Mouse (Mus musculus) right cerebral cortex, postnatal 14 days (tissue): ENCODE data around the gene Clk2.
"Not testable (repeated sequence)": the region's sequence is repeated elsewhere in the genome, so short reads cannot be mapped to it uniquely, and the experiment has no call there.

Experiments used
- DNase-seq: peaks from one replicate; pipeline ENCODE4 v3.0.0; 2022

Clk2 gene

DNA sequence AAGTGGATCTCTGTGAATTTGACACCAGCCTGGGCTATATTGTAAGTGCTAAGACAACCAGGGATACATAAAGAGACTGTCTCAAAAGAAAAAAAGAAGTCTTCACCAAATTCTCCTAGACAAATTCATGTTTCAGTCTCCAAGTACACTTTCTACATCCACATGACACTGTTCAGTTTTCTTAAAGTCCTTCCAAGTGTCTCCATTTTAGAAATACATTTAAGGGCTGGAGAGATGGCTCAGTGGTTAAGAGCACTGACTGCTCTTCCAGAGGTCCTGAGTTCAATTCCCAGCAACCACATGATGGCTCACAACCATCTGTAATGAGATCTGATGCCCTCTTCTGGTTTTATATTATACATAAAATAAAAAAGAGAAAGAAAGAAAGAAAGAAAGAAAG lies 3.4 kb upstream of the Clk2 start:
- DNase-seq = not testable (repeated sequence)

DNA sequence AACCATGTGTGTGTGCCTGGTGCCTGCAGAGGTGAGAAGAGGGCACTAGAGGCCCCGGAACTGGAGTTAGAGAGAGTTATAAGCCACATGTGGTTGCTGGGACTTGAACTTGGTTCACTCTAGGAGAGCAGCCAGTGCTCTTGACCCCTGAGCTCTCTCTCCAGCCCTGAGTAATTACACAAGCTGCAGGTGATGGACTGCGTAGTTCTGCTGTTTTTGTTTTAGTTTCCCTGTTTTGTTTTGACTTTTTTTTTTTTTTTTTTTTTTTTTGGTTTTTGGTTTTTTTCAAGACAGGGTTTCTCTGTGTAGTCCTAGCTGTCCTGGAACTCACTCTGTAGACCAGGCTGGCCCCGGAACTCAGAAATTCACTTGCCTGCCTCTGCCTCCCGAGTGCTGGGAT lies 2.8 kb upstream of the Clk2 start:
- DNase-seq = no peak

DNA sequence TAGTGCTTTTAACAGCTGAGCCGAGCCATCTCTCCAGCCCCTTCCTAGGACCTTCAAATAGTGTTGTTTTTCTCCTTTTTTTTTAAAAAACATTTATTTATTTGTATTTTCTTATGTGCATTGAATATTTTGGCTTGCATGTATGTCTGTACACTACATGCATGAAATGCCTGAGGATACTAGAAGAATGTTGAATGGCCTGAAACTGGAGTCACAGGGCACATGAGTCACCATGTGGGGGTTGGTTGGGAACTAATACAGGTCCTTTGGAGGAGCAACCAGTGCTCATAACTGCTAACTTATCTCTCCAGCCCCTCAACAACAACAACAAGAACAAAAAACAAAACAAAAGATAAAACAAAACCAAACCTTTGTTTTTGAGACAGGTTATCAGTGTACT lies 1.5 kb upstream of the Clk2 start:
- DNase-seq = no peak

DNA sequence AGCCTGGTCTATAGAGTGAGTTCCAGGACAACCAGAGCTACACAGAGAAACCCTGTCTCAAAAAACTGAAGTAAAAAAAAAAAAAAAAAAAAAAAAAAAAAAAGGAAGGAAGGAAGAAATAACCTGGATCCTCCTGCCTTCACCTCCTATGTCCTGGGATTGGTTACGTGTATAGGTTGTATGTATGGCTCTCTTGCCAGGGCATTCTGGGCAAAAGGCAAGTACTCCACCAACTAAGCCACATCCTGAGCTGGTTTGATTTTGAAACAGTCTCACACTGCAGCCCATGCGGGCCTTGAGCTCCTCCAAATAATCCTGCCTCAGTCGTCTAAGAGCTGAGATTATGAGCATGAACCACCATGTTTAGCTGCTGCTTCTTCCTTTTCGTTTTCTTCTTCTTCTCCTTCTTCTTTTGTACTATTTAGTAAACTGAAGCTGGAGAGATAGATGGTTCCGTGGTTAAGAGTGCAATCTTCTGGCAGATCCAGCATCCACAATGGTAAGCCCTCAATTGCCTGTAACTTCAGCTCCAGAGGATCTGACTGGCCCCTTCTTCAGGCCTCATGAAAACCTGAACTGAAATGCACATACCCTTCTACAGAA lies 851 bp upstream of the Clk2 start:
- DNase-seq = no peak

DNA sequence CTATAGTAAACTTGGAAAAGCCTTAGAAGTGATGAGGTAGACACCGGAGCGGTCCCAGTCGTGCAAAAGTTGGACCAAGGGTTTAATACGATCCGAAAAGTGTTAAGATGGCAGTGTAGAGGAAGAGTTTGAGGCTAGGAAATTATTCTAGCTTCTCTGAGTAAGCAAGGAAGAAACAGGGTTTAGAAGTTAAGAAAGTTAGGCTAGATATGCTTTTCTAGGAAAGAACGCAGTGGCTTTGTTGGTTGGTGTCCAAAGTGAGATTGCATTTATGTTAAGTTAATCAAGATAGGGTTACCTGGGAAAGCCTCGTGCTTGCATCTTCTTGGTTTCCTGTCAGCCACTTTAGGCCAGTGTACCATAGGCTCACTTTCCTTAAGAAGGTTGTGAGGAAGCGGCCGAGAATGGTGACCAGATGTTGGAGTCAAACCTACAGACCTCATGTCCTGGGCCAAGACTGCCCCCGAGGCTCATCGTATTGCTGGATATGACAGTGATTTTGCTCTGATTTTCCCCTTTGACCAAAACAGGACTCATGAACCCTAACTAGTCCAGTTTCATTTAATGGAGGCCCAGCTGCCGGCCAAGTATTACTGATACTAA lies 774 bp downstream of the Clk2 start:
- no peak for DNase-seq

DNA sequence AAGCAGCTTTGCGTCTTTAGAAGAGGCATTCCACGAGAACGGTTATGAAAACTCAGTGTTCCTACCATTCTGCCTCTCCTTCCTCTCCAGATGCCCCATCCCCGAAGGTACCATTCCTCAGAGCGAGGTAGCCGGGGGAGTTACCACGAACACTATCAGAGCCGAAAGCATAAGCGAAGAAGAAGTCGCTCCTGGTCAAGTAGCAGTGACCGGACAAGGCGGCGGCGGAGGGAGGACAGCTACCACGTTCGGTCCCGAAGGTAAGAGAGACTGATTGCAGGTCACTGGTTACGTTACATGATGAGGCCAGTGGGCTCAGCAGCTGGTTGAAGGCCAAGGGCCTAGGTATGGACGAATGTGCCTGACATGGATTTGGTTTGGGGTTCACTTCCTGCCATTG lies 2.4 kb downstream of the Clk2 start:
- no peak for DNase-seq

GRCm38 (mm10) chr3:89174844-89175243 lies 10.2 kb downstream of the Clk2 start:
- no peak for DNase-seq

GRCm38 (mm10) chr3:89175544-89175943 lies 10.9 kb downstream of the Clk2 start:
- no peak for DNase-seq

DNA sequence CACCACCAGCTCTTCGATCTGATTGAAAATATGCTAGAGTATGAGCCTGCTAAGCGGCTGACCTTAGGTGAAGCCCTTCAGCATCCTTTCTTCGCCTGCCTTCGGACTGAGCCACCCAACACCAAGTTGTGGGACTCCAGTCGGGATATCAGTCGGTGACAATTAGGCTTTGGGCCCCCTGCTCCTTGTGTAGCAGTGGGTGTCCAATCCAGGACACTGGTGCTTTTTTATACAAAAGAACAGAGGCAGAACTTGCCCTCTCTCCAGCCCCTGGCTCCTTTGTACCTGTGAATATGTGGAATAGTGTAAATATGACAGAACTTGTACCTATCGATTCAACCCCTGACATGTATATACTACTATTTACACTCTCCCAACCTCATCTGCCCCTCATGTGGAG lies 11.8 kb downstream of the Clk2 start:
- no peak for DNase-seq

GRCm38 (mm10) chr3:89177242-89178106 lies 12.9 kb downstream of the Clk2 start, which contains the start of gene Scamp3:
Gene Scamp3 (plus strand): TSS chr3:89177473.
- peak; percentile 80 for DNase-seq

- no peak for DNase-seq
Measured at GRCm38 (mm10) chr3:89178107-89178385, 13.5 kb downstream of the Clk2 start.

DNA sequence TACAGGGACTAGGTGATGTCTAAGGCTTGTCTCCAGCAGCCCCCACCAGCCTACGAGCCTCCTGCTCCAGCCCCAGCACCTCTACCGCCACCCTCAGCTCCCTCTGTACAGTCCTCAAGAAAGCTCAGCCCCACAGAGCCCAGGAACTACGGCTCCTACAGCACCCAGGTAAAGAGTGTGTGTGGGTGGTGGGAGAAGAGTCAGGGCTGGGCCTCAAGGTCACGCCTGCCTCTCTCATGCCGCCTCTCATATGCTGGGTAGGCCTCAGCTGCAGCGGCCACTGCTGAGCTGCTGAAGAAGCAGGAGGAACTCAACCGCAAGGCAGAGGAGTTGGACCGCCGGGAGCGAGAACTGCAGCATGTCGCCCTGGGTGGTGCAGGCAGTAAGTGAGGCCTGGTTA lies 14.5 kb downstream of the Clk2 start:
- DNase-seq = no peak

DNA sequence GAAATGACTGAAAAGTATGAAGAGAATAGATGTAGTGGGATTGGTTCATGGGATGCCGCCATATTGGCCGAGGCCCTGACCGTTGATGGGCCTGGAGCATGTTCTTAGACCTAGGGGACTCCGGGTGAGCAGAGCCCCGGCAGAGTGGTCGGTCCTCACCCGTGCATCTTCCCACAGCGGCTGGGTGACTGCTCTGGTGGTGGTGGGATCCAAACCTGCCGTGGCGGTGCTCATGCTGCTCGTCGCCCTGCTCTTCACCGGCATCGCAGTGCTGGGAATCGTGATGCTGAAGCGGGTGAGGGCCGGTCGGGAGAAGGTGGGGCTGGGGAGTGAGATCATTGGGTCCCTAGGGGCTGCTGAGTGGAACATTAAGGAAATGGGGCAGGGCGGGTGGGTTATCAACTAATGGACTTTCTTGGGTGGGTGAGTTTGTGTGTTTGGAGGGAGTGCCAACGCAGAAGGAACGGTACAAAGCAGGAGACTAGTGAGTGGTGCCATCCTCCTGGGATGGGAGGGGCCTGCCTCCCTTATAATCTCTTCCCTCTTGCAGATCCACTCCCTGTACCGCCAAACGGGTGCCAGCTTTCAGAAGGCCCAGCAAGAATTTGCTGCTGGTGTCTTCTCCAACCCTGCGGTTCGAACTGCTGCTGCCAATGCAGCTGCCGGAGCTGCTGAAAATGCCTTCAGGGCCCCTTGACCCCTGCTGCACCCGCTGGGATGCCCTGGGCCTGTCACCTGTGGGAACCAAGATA lies 17.3 kb downstream of the Clk2 start:
- DNase-seq = no peak

- DNase-seq = no peak
Measured at GRCm38 (mm10) chr3:89182531-89183057, 18.0 kb downstream of the Clk2 start.

DNA sequence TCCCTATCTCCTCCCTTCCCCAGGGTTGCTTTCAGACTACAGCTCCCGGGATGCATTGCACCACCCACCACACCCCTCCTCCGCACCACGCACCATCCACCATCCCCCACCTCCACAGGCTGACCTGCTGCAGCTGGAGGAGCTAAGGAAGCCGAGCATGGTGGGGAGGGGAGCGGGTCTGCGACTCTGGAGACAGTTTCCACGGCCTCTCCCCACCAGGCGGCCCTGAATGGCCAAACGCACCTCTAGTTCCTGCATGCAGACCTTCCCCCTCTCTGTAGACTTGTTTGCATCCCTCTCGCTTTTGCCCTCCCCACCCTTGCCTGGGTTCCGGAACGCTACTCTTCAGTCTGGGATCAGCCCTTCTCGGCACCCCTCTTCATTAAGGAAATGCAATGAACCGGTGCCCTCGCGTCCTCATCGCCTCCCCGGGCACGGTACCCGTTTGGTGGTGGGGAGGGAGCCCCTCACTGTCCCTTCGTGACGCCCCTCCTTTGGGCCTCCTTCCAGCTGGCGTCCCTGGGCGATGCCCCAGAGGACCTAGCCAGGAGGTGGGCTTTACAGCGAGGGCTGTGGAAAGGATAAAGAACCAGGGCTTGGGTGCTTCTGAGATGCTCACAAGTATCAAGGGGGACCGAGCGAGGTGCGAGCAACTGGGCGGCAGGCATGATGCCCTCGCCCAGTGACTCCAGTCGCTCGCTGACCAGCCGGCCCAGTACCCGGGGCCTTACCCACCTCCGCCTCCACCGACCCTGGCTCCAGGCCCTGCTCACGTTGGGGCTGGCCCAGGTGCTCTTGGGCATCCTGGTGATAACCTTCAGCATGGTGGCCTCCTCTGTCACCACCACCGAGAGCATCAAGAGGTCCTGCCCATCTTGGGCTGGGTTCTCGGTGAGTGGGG lies 18.7 kb downstream of the Clk2 start, which contains the start of gene Fam189b:
Gene Fam189b (plus strand): TSS at position 86 of the 901 bp plus-strand sequence.
- DNase-seq = peak; percentile 85

DNA sequence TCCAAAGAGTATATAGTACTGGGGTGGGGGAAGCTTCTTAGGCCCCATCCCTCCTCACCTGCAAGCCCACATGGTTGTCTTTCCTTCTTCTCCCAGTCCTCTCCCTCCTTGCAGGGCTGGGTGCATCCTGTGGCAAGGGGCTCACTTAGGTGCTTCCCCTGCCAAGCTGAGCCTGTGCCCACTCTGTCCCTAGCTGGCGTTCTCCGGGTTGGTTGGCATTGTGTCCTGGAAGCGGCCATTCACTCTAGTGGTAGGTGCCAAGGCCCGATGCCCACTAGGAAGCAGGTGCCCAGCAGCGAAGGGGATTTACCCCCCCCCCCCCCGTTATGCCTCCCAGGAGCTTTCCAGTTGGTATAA lies 19.3 kb downstream of the Clk2 start:
- DNase-seq = no peak

DNA sequence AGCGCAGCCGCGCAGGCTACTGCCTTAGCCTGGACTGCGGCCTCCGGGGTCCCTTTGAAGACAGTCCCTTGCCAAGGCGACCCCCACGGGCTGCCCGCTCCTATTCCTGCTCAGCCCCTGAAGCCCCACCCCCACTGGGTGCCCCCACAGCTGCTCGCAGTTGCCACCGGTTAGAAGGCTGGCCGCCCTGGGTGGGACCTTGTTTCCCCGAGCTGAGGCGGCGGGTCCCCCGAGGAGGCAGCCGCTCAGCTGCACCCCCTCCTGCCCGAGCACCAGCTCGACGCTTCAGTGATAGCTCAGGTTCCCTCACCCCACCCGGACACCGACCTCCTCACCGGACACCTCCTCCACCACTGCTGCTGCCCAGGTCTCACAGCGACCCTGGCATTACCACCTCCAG lies 22.6 kb downstream of the Clk2 start:
- DNase-seq = no peak

- no peak for DNase-seq
Measured at GRCm38 (mm10) chr3:89187690-89188477, 23.3 kb downstream of the Clk2 start.

- no peak for DNase-seq
Measured at GRCm38 (mm10) chr3:89188478-89188875, 23.9 kb downstream of the Clk2 start.

DNA sequence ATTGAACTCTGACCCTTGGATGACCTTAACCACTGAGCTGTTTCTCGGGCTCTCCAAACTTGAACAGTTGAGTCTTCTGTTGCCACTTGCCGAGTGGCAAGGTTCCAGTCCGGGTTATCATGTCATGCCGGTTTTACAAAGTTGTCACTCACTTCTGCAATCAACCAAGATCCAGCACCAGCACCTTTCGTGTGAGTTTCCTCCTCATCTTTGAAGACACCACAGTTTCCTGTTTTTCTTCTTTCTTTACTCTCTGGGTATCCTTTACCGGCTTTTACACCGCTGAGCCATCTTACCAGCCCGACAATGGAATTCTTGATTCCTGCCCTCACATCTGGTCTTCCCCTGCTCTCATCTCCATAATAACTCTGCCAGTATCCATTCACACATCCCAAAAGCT lies 25.8 kb downstream of the Clk2 start:
- no peak for DNase-seq

GRCm38 (mm10) chr3:89193351-89193750 lies 28.8 kb downstream of the Clk2 start:
- no peak for DNase-seq
